Mouse (Mus musculus) frontal cortex, adult (tissue): Measurements from ENCODE around the gene Fgf5.

Source experiments
- ATAC-seq: cut with Nextera tagmentation; 2 replicates; pipeline ENCODE4 v1.9.2; 2017; ENCODE audit warnings: mild to moderate bottlenecking, moderate library complexity, mixed read lengths; ENCODE audit not compliant: low TSS enrichment

Gene Fgf5

DNA sequence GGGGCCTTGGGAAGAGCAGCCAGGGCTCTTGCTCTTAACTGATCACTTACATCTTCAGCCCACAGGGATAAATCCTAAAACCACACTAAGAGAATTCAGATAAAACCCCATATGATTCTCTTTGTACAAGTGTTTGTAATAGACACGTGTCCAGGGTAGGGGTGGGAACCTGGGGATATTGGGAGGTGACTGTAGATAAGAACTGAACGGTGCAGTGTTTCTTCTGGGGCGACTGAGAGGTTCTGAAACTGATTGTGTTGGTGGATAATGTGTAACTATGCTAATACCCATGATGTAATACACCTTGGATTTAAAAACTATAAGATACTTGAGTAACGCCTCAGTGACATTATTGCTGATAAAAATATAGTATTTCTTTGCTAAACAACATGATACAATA, 51.7 kb downstream of the Fgf5 start:
- ATAC-seq = no peak

DNA sequence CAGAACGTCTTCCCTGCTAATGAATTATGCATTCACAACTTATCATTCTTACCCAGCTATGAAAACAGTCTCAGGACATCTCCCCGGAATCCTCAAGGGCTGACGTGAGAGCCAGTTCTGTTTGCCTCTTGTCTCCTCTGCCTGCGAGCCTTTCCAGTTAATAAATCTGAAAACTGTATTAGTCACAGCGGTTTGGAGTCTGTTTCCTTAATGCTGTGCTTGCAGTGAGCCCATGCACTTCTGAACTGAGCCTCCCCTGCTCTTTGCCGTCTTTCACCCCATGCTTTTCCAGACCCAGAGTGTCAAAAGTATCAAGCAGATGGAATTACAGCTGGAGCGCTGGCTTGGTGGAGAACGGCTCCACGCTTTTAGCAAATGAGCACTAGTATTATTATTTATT, 52.5 kb downstream of the Fgf5 start:
- no peak for ATAC-seq

DNA sequence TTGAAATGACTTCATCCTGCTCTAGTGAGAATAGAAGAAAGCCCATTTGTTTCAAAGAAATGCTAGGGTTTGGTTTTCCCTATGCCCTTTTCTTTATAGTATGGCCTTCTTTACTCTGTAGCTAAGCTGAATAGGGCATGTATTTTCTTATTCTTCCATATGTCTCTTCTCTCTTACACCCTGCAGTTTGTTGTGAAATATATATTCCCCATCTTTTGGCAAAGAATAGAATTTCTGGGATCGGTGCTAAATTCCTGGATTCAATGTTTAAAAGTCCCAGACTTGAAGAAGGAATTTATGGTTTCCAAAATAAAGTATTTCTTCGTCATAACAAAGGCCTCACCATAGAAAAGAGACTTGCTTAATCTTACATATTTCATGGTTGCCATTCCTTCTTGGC, 72.6 kb downstream of the Fgf5 start:
- no peak for ATAC-seq
